Mouse (Mus musculus) neural tube, embryonic 12.5 days (tissue): ENCODE measurements around the gene Shbg. TPM values are rescaled to one million over a fixed set of nuclear protein-coding genes. Genes with fewer than 3 reads are reported as not detected.

Experiments
- ATAC-seq: fragments of 200-750 bp; cut with Nextera tagmentation; 2 replicates; pipeline ENCODE4 v1.8.0; 2017; ENCODE audit warnings: low read depth, mild to moderate bottlenecking, moderate TSS enrichment, moderate library complexity; ENCODE audit not compliant: low FRiP score
- H3K27ac ChIP-seq: fragments of 300-500 bp; sonication (generic); 2 replicates; pipeline ENCODE4 v1.5.1; 2016
- H3K27me3 ChIP-seq: fragments of 300-500 bp; sonication (generic); replicated peaks from 2 replicates; pipeline ENCODE4 v1.6.1; 2016; ENCODE audit warnings: mild to moderate bottlenecking
- H3K36me3 ChIP-seq: fragments of 300-500 bp; sonication (generic); 2 replicates; pipeline ENCODE4 v1.6.1; 2016; ENCODE audit warnings: mild to moderate bottlenecking
- H3K4me1 ChIP-seq: fragments of 300-500 bp; sonication (generic); 2 replicates; pipeline ENCODE4 v1.6.1; 2016
- H3K4me2 ChIP-seq: fragments of 300-500 bp; sonication (generic); replicated peaks from 2 replicates; pipeline ENCODE4 v1.6.1; 2016; ENCODE audit warnings: mild to moderate bottlenecking
- H3K4me3 ChIP-seq: fragments of 300-500 bp; sonication (generic); 2 replicates; pipeline ENCODE4 v1.5.1; 2016
- H3K9ac ChIP-seq: fragments of 300-500 bp; sonication (generic); 2 replicates; pipeline ENCODE4 v1.6.1; 2016; ENCODE audit warnings: mild to moderate bottlenecking
- H3K9me3 ChIP-seq: fragments of 300-500 bp; sonication (generic); 2 replicates; pipeline ENCODE4 v1.6.1; 2016; ENCODE audit warnings: mild to moderate bottlenecking
- WGBS: fragments of 180-500 bp; shearing (Covaris S2); methylation state at CpG from one replicate; pipeline ENCODE4 v1.1.7; 2016; 5-methylcytosine and 5-hydroxymethylcytosine counted together
- polyA plus RNA-seq: library from polyadenylated mRNA; unstranded; fragments of >200 nt; fragmentation: Nextera tagmentation; extraction: Ambion mirVana; gene quantifications from 2 replicates; pipeline ENCODE4 v1.2.1, GENCODE M21; 2016

Gene Shbg
- polyA plus RNA-seq, result not detected in 2 replicates

GRCm38 (mm10) chr11:69617805-69618204 lies at the start of gene Shbg:
Shbg (minus strand) TSS chr11:69617905.
- Histone ChIP-seq H3K27ac (no peak within 1 kb of the TSS), H3K4me3 (no peak within 1 kb of the TSS), H3K27me3 (peaks cover 11% of the 10 kb centered on the region; the same call in 1 of the 2 replicates), H3K9ac (0 out of 2 replicates have a peak within 1 kb of the TSS, but pooled peaks have one; percentile 13), H3K36me3 (no peaks in the 10 kb centered on the region), H3K4me2 (no peak within 1 kb of the TSS), H3K4me1 (peaks cover 18% of the 10 kb centered on the region), H3K9me3 (no peaks in the 10 kb centered on the region)
- WGBS, result 79% methylated on average over 5 of the region's 5 CpGs
- ATAC-seq, result no peak

- no peak for ATAC-seq
- no peak overlapping the region for H3K9ac ChIP-seq
- H3K9me3 ChIP-seq, result no peaks in the 10 kb centered on the region
- WGBS, result 89% methylated on average over 3 of the region's 3 CpGs
- H3K27me3 ChIP-seq, result no peaks in the 10 kb centered on the region
- peaks cover 30% of the 10 kb centered on the region for H3K4me1 ChIP-seq
- no peak overlapping the region for H3K4me2 ChIP-seq
- no peak overlapping the region for H3K27ac ChIP-seq
- no peak overlapping the region for H3K4me3 ChIP-seq
- peaks cover 71% of the 10 kb centered on the region for H3K36me3 ChIP-seq
These were observed 48.9 kb upstream of the Shbg start for GRCm38 (mm10) chr11:69666665-69667005.

- WGBS, result 33% methylated on average over 7 of the region's 7 CpGs
- Histone ChIP-seq H3K9ac (no peak within 1 kb of the TSS), H3K4me3 (no peak within 1 kb of the TSS), H3K27ac (no peak within 1 kb of the TSS), H3K4me1 (peaks cover 35% of the 10 kb centered on the region), H3K27me3 (no peaks in the 10 kb centered on the region), H3K36me3 (peaks cover 71% of the 10 kb centered on the region), H3K9me3 (no peaks in the 10 kb centered on the region), H3K4me2 (no peak within 1 kb of the TSS)
- ATAC-seq, result no peak
These were observed 48.4 kb upstream of the Shbg start, which contains the start of gene Cd68 for GRCm38 (mm10) chr11:69665961-69666664. Cd68 (minus strand) TSS chr11:69666153.

GRCm38 (mm10) chr11:69665457-69665960 lies 47.8 kb upstream of the Shbg start:
- Histone ChIP-seq H3K36me3 (peaks cover 65% of the 10 kb centered on the region), H3K27ac (no peak overlapping the region), H3K4me3 (no peak overlapping the region), H3K9me3 (no peaks in the 10 kb centered on the region), H3K27me3 (no peaks in the 10 kb centered on the region), H3K9ac (no peak overlapping the region), H3K4me2 (no peak overlapping the region), H3K4me1 (peaks cover 35% of the 10 kb centered on the region)
- ATAC-seq, result no peak
- 81% methylated on average over 9 of the region's 9 CpGs for WGBS

- Histone ChIP-seq H3K9ac (no peak overlapping the region), H3K27ac (no peak overlapping the region), H3K4me1 (peaks cover 29% of the 10 kb centered on the region), H3K36me3 (peaks cover 59% of the 10 kb centered on the region), H3K27me3 (no peaks in the 10 kb centered on the region), H3K4me2 (no peak overlapping the region), H3K4me3 (no peak overlapping the region), H3K9me3 (no peaks in the 10 kb centered on the region)
- 97% methylated on average over 7 of the region's 7 CpGs for WGBS
- ATAC-seq, result no peak
These were observed 47.1 kb upstream of the Shbg start for GRCm38 (mm10) chr11:69664841-69665240.

GRCm38 (mm10) chr11:69663795-69664194 lies 46.1 kb upstream of the Shbg start:
- Histone ChIP-seq H3K4me2 (no peak overlapping the region), H3K27ac (no peak overlapping the region), H3K36me3 (peaks cover 51% of the 10 kb centered on the region), H3K9ac (no peak overlapping the region), H3K4me1 (peaks cover 20% of the 10 kb centered on the region), H3K9me3 (no peaks in the 10 kb centered on the region), H3K27me3 (no peaks in the 10 kb centered on the region), H3K4me3 (no peak overlapping the region)
- 85% methylated on average over 6 of the region's 6 CpGs for WGBS
- ATAC-seq, result no peak

- WGBS, result 72% methylated on average over 13 of the region's 13 CpGs
- Histone ChIP-seq H3K4me2 (peak overlapping the region; percentile 65), H3K4me3 (peak overlapping the region; percentile 51), H3K27ac (peak overlapping the region; percentile 92), H3K27me3 (no peaks in the 10 kb centered on the region), H3K9me3 (no peaks in the 10 kb centered on the region), H3K36me3 (peaks cover 51% of the 10 kb centered on the region), H3K9ac (peak overlapping the region; percentile 63), H3K4me1 (peaks cover 20% of the 10 kb centered on the region)
- peak; percentile 54 for ATAC-seq
These were observed 45.4 kb upstream of the Shbg start for GRCm38 (mm10) chr11:69662967-69663671.

- WGBS, result under 1% methylated on average over 48 of the region's 48 CpGs
- Histone ChIP-seq H3K9me3 (no peaks in the 10 kb centered on the region), H3K4me2 (peak within 1 kb of the TSS; percentile 65), H3K27me3 (no peaks in the 10 kb centered on the region), H3K36me3 (peaks cover 51% of the 10 kb centered on the region), H3K4me1 (peaks cover 20% of the 10 kb centered on the region), H3K4me3 (peak within 1 kb of the TSS; percentile 51), H3K9ac (peak within 1 kb of the TSS; percentile 63), H3K27ac (peak within 1 kb of the TSS; percentile 92)
- peak; percentile 94 for ATAC-seq
These were observed 44.7 kb upstream of the Shbg start, which contains the start of gene Mpdu1 for GRCm38 (mm10) chr11:69662213-69662966. Mpdu1 (minus strand) TSS chr11:69662642.

GRCm38 (mm10) chr11:69661221-69661881 lies 43.6 kb upstream of the Shbg start:
- Histone ChIP-seq H3K9ac (peak overlapping the region; percentile 63; the same call in 1 of the 2 replicates), H3K4me2 (peak overlapping the region; percentile 65), H3K4me3 (peak overlapping the region; percentile 51), H3K36me3 (peaks cover 55% of the 10 kb centered on the region), H3K9me3 (no peaks in the 10 kb centered on the region), H3K27ac (0 out of 2 replicates have a peak overlapping the region, but pooled peaks have one; percentile 92), H3K27me3 (no peaks in the 10 kb centered on the region), H3K4me1 (peaks cover 20% of the 10 kb centered on the region)
- WGBS, result 88% methylated on average over 3 of the region's 3 CpGs
- ATAC-seq, result no peak

GRCm38 (mm10) chr11:69657462-69657881 lies 39.8 kb upstream of the Shbg start:
- no peak overlapping the region for H3K9ac ChIP-seq
- no peak for ATAC-seq
- H3K36me3 ChIP-seq, result peaks cover 52% of the 10 kb centered on the region
- no peak overlapping the region for H3K4me2 ChIP-seq
- no peaks in the 10 kb centered on the region for H3K27me3 ChIP-seq
- H3K27ac ChIP-seq, result no peak overlapping the region
- H3K4me1 ChIP-seq, result peaks cover 24% of the 10 kb centered on the region
- WGBS, result 83% methylated on average over 15 of the region's 15 CpGs
- H3K9me3 ChIP-seq, result no peaks in the 10 kb centered on the region
- no peak overlapping the region for H3K4me3 ChIP-seq

- Histone ChIP-seq H3K4me2 (no peak overlapping the region), H3K4me1 (peaks cover 22% of the 10 kb centered on the region), H3K27me3 (no peaks in the 10 kb centered on the region), H3K27ac (no peak overlapping the region), H3K4me3 (no peak overlapping the region), H3K9ac (no peak overlapping the region), H3K36me3 (peaks cover 58% of the 10 kb centered on the region), H3K9me3 (no peaks in the 10 kb centered on the region)
- 82% methylated on average over 10 of the region's 10 CpGs for WGBS
- ATAC-seq, result no peak
These were observed 39.1 kb upstream of the Shbg start for GRCm38 (mm10) chr11:69656617-69657461.
